In genomic region chr13:70037985-70038667, GRCm38 (mm10) we compare ENCODE assay signal across 14 mouse cellular contexts.
DNase-seq lines count a peak whose midpoint lies in the region; ATAC-seq lines count a peak whose summit lies in the region.
"Had no signal": no experiment of that assay in that cellular context is flagged by ENCODE, and none has a peak within 500 bp of the region (broad histone marks: within the 10 kb centered on the region; RNA-seq: fewer than 3 reads in every experiment).

No protein-coding gene starts in this region.

- no peak overlapping the region for H3K4me2 ChIP-seq in limb, embryonic 11.5 days (ENCODE audit: low read depth, severe bottlenecking)
- H3K4me2 ChIP-seq: liver, embryonic 11.5 days had no signal

- no peaks in the 10 kb centered on the region for H3K4me1 ChIP-seq in limb, embryonic 11.5 days (ENCODE audit: control insufficient read depth, insufficient read depth, low read length)
- peaks cover 9% of the 10 kb centered on the region; the same call in 1 of the 2 replicates for H3K4me1 ChIP-seq in limb, embryonic 10.5 days
- H3K4me1 ChIP-seq: heart, embryonic 10.5 days had no signal

- H3K27ac ChIP-seq in limb, embryonic 11.5 days (replicated peaks; ENCODE audit: low read depth, low read length) = no peak overlapping the region
- H3K27ac ChIP-seq in limb, embryonic 10.5 days = no peak overlapping the region
- H3K27ac ChIP-seq: heart, embryonic 10.5 days had no signal

- no peaks in the 10 kb centered on the region for H3K9me3 ChIP-seq in limb, embryonic 11.5 days (ENCODE audit: control insufficient read depth, low read length)
- no peaks in the 10 kb centered on the region for H3K9me3 ChIP-seq in limb, embryonic 10.5 days (replicated peaks)
- H3K9me3 ChIP-seq: heart, embryonic 10.5 days had no signal

- H3K36me3 ChIP-seq in limb, embryonic 11.5 days (ENCODE audit: control insufficient read depth, insufficient read depth, low read length) = no peaks in the 10 kb centered on the region
- no peaks in the 10 kb centered on the region for H3K36me3 ChIP-seq in limb, embryonic 10.5 days
- H3K36me3 ChIP-seq: G1E; heart, embryonic 10.5 days had no signal

- no peak for ATAC-seq in limb, embryonic 11.5 days (ENCODE audit: insufficient number of reproducible peaks, low FRiP score, low TSS enrichment, low read depth)
- ATAC-seq: activated CD4-positive, CD25-positive, alpha-beta regulatory T cell, adult 4 months; inflammation-experienced regulatory T-cells, adult 6 months had no signal

- no peak overlapping the region for H3K9ac ChIP-seq in limb, embryonic 11.5 days (ENCODE audit: low read length)

- 48% methylated on average over 11 of the region's 11 CpGs for WGBS in limb, embryonic 11.5 days
- 50% methylated on average over 11 of the region's 11 CpGs for WGBS in limb, embryonic 10.5 days

- H3K4me3 ChIP-seq in limb, embryonic 11.5 days (ENCODE audit: low read depth, low read length) = no peak overlapping the region
- H3K4me3 ChIP-seq in limb, embryonic 10.5 days = no peak overlapping the region
- H3K4me3 ChIP-seq: heart, embryonic 10.5 days had no signal

- peak; percentile 9 for DNase-seq in adrenal gland, postnatal 14 days
- no peak for DNase-seq in adrenal gland, postnatal 4 days (ENCODE audit: low spot score in 2 of 2)
- peak; percentile 24 for DNase-seq in limb, embryonic 11.5 days (ENCODE audit: low spot score)
- no peak for DNase-seq in limb, embryonic 10.5 days (ENCODE audit: low spot score)
- peak; percentile 27 for DNase-seq in forelimb bud, embryonic 11.5 days (ENCODE audit: low read depth, low spot score)
- DNase-seq in neural tube, embryonic 10.5 days (ENCODE audit: extremely low spot score, low spot score) = peak; percentile 48
- no peak for DNase-seq in ovary, adult 18-20 months (ENCODE audit: low spot score)
- no peak for DNase-seq in cerebellum, postnatal 25 days
- DNase-seq: lung, postnatal 36 days had no signal

- no peaks in the 10 kb centered on the region for H3K27me3 ChIP-seq in limb, embryonic 11.5 days (ENCODE audit: control insufficient read depth, insufficient read depth, low read length)
- no peaks in the 10 kb centered on the region for H3K27me3 ChIP-seq in limb, embryonic 10.5 days (ENCODE audit: low read depth, poor library complexity, severe bottlenecking)

Comparison
In these comparisons a context has a peak if more than half of its experiments do, and no peak if none do; other contexts are left out.
1. DNase-seq: peak in adrenal gland, postnatal 14 days (single experiment), limb, embryonic 11.5 days (single experiment), forelimb bud, embryonic 11.5 days (single experiment) and neural tube, embryonic 10.5 days (single experiment); none in adrenal gland, postnatal 4 days (0 of 2), limb, embryonic 10.5 days (single experiment), ovary, adult 18-20 months (single experiment) and cerebellum, postnatal 25 days (0 of 2).